Comparison of ENCODE assay signal across 18 mouse cellular contexts in the genomic region with DNA sequence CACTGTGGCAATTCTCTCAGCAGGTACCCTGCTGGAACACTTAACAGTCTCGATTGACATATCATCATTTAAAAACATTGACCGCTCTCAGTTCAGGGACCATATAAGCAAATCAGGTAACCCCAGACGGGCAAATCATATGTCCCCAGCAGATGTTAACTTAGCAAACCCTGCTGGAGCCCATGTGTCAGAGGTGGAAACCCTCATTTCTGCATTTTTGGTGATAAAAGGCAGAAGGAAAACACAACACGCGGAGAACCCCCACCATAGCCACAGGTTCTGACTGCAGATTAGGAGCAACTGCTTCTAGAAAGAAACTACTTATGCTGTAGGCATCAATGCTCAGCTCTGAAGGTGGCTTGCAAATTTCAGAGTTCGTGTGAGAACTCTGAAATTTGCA.
"Had no signal": no experiment of that assay in that cellular context is flagged by ENCODE, and none has a peak within 500 bp of the region (broad histone marks: within the 10 kb centered on the region; RNA-seq: fewer than 3 reads in every experiment).

No protein-coding gene starts in this region.

- H3K27ac ChIP-seq: kidney, postnatal 0 days; layer of hippocampus, adult 2 months; limb, embryonic 13.5 days; midbrain, embryonic 10.5 days; neural tube, embryonic 15.5 days; stomach, embryonic 15.5 days had no signal

- H3K4me1 ChIP-seq: limb, embryonic 13.5 days; midbrain, embryonic 10.5 days; neural tube, embryonic 15.5 days; stomach, embryonic 15.5 days had no signal

- DNase-seq: kidney, adult 8-10 months; kidney, postnatal 4 days; left cerebral cortex, postnatal 4 days; lung, adult 18-20 months; midbrain, embryonic 14.5 days; right cerebral cortex, adult 18-20 months; right cerebral cortex, postnatal 25 days; thymus, adult 2 months; thymus, postnatal 25 days had no signal

- H3K27me3 ChIP-seq: limb, embryonic 13.5 days; neural tube, embryonic 15.5 days; stomach, embryonic 15.5 days had no signal

- H3K9ac ChIP-seq: limb, embryonic 13.5 days; neural tube, embryonic 15.5 days; stomach, embryonic 15.5 days had no signal

- H3K4me3 ChIP-seq: layer of hippocampus, adult 2 months; limb, embryonic 13.5 days; midbrain, embryonic 10.5 days; myocyte; neural tube, embryonic 15.5 days; stomach, embryonic 15.5 days had no signal

- H3K4me2 ChIP-seq: limb, embryonic 13.5 days; neural tube, embryonic 15.5 days; stomach, embryonic 15.5 days had no signal

- H3K36me3 ChIP-seq: limb, embryonic 13.5 days; midbrain, embryonic 10.5 days; neural tube, embryonic 15.5 days; stomach, embryonic 15.5 days had no signal

- H3K9me3 ChIP-seq: limb, embryonic 13.5 days; midbrain, embryonic 10.5 days; neural tube, embryonic 15.5 days; stomach, embryonic 15.5 days had no signal

- ATAC-seq: inflammation-experienced regulatory T-cells, adult 6 months; intestine, postnatal 0 days had no signal
